Mouse (Mus musculus) heart, embryonic 15.5 days (tissue): ENCODE measurements around the gene Ints7. TPM values are rescaled to one million over a fixed set of nuclear protein-coding genes. Genes with fewer than 3 reads are reported as not detected.
A peak's percentile ranks its signal among the peaks of the same experiment; 100 is the strongest.

Experiments
- ATAC-seq: fragments of 200-750 bp; cut with Nextera tagmentation; replicated peaks from 2 replicates; pipeline ENCODE4 v1.8.0; 2017; ENCODE audit warnings: low read depth, moderate TSS enrichment; ENCODE audit not compliant: insufficient number of reproducible peaks, insufficient read depth, low FRiP score
- H3K27ac ChIP-seq: fragments of 300-500 bp; sonication (generic); 2 replicates; pipeline ENCODE4 v1.5.1; 2015; ENCODE audit warnings: mild to moderate bottlenecking, inconsistent platforms
- H3K27me3 ChIP-seq: fragments of 300-500 bp; sonication (generic); 2 replicates; pipeline ENCODE4 v1.6.1; 2015; ENCODE audit warnings: inconsistent platforms
- H3K36me3 ChIP-seq: fragments of 300-500 bp; sonication (generic); 2 replicates; pipeline ENCODE4 v1.6.1; 2015; ENCODE audit warnings: mild to moderate bottlenecking, inconsistent platforms
- H3K4me1 ChIP-seq: fragments of 300-500 bp; sonication (generic); replicated peaks from 2 replicates; pipeline ENCODE4 v1.6.1; 2015; ENCODE audit warnings: inconsistent platforms
- H3K4me2 ChIP-seq: fragments of 300-500 bp; sonication (generic); 2 replicates; pipeline ENCODE4 v1.6.1; 2015; ENCODE audit warnings: inconsistent platforms, mild to moderate bottlenecking, moderate library complexity
- H3K4me3 ChIP-seq: fragments of 300-500 bp; sonication (generic); 2 replicates; pipeline ENCODE4 v1.5.1; 2015; ENCODE audit warnings: mild to moderate bottlenecking, inconsistent platforms
- H3K9ac ChIP-seq: fragments of 300-500 bp; sonication (generic); 2 replicates; pipeline ENCODE4 v1.6.1; 2015; ENCODE audit warnings: mild to moderate bottlenecking, inconsistent platforms
- H3K9me3 ChIP-seq: fragments of 300-500 bp; sonication (generic); replicated peaks from 2 replicates; pipeline ENCODE4 v1.6.1; 2016; ENCODE audit warnings: inconsistent platforms
- WGBS: fragments of 180-500 bp; shearing (Covaris S2); methylation state at CpG from one replicate; pipeline ENCODE4 v1.1.7; 2015; ENCODE audit warnings: mixed read lengths; 5-methylcytosine and 5-hydroxymethylcytosine counted together
- polyA plus RNA-seq: library from polyadenylated mRNA; unstranded; fragments of >200 nt; fragmentation: Nextera tagmentation; extraction: Ambion mirVana; gene quantifications from 2 replicates; pipeline ENCODE4 v1.2.1, GENCODE M21; 2015

Gene Ints7
- polyA plus RNA-seq, 1 experiment from 2014 or later, result 28.5 TPM

DNA sequence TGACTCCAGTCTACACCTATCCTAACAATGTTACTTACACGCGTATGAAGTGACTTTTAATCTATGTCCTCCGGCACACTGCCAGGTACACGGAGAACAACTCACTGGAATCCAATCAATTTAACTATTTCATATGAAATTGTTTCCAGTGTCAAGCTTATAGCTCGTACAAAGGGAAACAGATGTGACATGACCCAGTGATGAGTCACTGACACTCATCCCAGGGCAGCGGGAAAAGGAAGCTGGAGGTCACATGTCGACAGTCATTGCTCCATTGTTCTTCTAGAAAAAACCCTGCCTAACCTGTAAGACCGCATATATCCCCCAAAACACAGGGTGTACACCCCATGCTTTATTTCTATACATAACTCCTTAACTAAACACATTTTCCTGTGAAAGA, 18.3 kb upstream of the Ints7 start:
- H3K4me2 ChIP-seq, result no peak overlapping the region
- no peaks in the 10 kb centered on the region for H3K9me3 ChIP-seq
- H3K9ac ChIP-seq, result no peak overlapping the region
- WGBS, result 62% methylated on average over 8 of the region's 8 CpGs
- H3K27ac ChIP-seq, result no peak overlapping the region
- peaks cover 6% of the 10 kb centered on the region; the same call in 1 of the 2 replicates for H3K4me1 ChIP-seq
- H3K27me3 ChIP-seq, result no peaks in the 10 kb centered on the region
- H3K4me3 ChIP-seq, result no peak overlapping the region
- peaks cover 31% of the 10 kb centered on the region for H3K36me3 ChIP-seq
- no peak; the same call in 1 of the 2 replicates for ATAC-seq

DNA sequence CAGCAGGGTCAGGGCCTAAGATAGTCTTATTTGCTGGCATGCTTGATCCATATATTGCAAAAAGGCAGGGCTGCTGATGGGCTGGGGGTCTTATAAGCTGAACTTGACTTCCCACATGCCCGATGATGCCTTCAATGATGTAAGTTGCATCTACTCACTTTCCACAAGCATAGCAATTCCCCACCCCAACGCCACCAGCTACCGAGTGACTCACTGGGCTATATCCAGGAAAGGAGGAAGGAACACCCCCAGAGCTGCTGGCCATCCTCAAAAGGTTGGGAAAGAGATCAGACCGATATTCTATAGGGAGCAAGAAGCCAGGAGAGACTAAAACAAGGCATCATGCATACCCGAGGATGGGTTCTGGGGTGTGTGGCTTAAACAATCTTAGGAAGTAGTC, 15.7 kb upstream of the Ints7 start:
- Histone ChIP-seq H3K4me3 (no peak overlapping the region), H3K27ac (no peak overlapping the region), H3K4me1 (peaks cover 6% of the 10 kb centered on the region; the same call in 1 of the 2 replicates), H3K27me3 (no peaks in the 10 kb centered on the region), H3K4me2 (no peak overlapping the region), H3K9me3 (no peaks in the 10 kb centered on the region), H3K36me3 (peaks cover 18% of the 10 kb centered on the region; the same call in 1 of the 2 replicates), H3K9ac (no peak overlapping the region)
- no peak for ATAC-seq
- WGBS, result 71% methylated on average over 5 of the region's 5 CpGs

DNA sequence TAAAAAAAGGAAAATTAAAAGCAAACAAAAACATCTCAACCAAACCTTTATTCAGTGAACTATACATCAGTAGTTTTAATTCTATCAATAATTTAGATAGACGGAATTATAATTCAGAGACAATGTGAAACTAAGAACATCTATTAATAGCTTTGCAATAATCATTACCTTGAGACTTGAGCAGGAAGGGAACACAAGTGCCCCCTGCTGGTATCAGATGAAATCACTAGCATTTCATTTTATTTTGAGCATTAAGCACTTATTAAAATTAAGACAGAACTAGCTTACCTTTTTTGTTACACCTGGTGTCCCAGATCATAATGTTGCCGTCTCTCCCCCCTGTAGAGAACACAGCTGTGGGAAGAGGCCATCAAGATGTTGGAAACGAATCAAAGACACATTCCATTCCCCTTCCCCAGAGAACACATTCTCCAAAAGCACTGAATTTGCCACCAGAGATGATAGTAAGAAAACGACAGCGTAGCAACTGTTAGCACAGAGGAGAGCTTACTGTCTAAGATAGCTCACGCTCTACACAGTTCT, 12.5 kb upstream of the Ints7 start:
- H3K27ac ChIP-seq, result no peak overlapping the region
- H3K9me3 ChIP-seq, result no peaks in the 10 kb centered on the region
- H3K27me3 ChIP-seq, result no peaks in the 10 kb centered on the region
- H3K36me3 ChIP-seq, result 0 out of 2 replicates have a peak, but pooled peaks cover 1% of the 10 kb centered on the region
- no peak overlapping the region for H3K4me3 ChIP-seq
- no peak for ATAC-seq
- WGBS, result 46% methylated on average over 6 of the region's 6 CpGs
- H3K4me1 ChIP-seq, result peaks cover 4% of the 10 kb centered on the region; the same call in 1 of the 2 replicates
- H3K4me2 ChIP-seq, result no peak overlapping the region
- H3K9ac ChIP-seq, result no peak overlapping the region

DNA sequence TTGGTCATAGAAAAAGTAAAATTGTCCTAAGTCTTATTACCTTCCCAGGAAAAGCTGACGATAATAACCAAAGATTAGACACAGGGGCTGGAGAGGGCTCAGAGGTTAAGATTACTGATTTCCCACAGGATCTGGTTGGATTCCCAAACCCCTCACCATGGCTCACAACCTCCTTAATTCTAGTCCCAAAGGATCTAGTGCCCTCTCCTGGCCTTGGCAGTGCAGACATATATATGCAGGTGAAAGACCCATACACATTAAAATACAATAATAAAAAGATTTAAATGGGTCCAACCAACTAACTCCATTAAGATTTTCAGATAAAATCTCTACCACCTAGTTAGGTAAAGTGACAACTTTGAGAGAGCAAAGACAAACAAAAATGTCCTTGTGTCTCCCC, 7.6 kb upstream of the Ints7 start:
- H3K4me3 ChIP-seq, result no peak overlapping the region
- H3K4me2 ChIP-seq, result no peak overlapping the region
- H3K9me3 ChIP-seq, result no peaks in the 10 kb centered on the region
- H3K27me3 ChIP-seq, result no peaks in the 10 kb centered on the region
- WGBS, result 77% methylated on average over 1 of the region's 1 CpGs
- H3K9ac ChIP-seq, result no peak overlapping the region
- ATAC-seq, result no peak
- peaks cover 7% of the 10 kb centered on the region; the same call in 1 of the 2 replicates for H3K36me3 ChIP-seq
- H3K4me1 ChIP-seq, result 0 out of 2 replicates have a peak, but pooled peaks cover 2% of the 10 kb centered on the region
- H3K27ac ChIP-seq, result no peak overlapping the region

DNA sequence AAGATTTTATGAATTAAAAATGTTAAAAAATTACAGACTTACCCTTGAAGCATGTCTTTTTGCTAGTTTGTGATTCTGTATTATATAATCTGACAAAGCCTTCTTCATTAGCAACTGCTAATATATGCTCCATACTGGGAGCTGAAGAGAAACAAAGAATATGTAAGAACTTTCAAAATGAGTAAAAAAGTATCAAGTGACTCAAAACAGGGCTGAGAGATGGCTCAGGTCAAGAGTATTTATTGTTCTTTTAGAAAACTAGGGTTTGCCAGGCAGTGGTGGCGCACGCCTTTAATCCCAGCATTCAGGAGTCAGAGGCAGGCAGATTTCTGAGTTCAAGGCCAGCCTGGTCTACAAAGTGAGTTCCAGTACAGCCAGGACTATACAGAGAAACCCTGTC, 5.8 kb upstream of the Ints7 start:
- no peak overlapping the region for H3K4me2 ChIP-seq

DNA sequence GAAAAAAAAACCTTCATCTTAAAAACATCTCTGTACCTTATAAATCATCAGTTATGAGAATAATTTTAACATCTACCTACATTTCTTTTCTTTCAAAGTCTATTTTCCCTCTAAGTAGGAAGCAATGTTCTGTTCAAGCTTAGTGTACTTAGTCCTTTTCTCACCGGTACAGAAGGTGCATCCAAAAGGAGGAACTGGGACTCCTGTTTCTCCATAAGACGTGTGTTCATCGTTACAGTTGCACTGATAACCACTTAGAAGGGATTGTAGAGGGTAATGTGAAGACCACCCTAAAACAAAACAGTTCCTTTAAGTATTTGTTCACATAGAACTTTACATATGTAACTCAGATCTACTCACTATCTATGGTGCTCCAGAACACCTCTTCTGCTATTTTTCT, 5.0 kb upstream of the Ints7 start:
- no peaks in the 10 kb centered on the region for H3K9me3 ChIP-seq
- H3K9ac ChIP-seq, result no peak overlapping the region
- H3K4me3 ChIP-seq, result no peak overlapping the region
- WGBS, result 84% methylated on average over 3 of the region's 3 CpGs
- H3K36me3 ChIP-seq, result peaks cover 7% of the 10 kb centered on the region; the same call in 1 of the 2 replicates
- no peak overlapping the region for H3K27ac ChIP-seq
- 0 out of 2 replicates have a peak, but pooled peaks cover 2% of the 10 kb centered on the region for H3K4me1 ChIP-seq
- H3K27me3 ChIP-seq, result no peaks in the 10 kb centered on the region
- ATAC-seq, result no peak
- H3K4me2 ChIP-seq, result no peak overlapping the region

More for the DNA sequence above, 5.8 kb upstream of the Ints7 start:
- no peaks in the 10 kb centered on the region for H3K9me3 ChIP-seq
- H3K27me3 ChIP-seq, result no peaks in the 10 kb centered on the region
- no peak overlapping the region for H3K9ac ChIP-seq
- 0 out of 2 replicates have a peak, but pooled peaks cover 2% of the 10 kb centered on the region for H3K4me1 ChIP-seq
- H3K36me3 ChIP-seq, result peaks cover 7% of the 10 kb centered on the region; the same call in 1 of the 2 replicates
- ATAC-seq, result no peak
- H3K4me3 ChIP-seq, result no peak overlapping the region
- WGBS, result 96% methylated on average over 2 of the region's 2 CpGs
- no peak overlapping the region for H3K27ac ChIP-seq

DNA sequence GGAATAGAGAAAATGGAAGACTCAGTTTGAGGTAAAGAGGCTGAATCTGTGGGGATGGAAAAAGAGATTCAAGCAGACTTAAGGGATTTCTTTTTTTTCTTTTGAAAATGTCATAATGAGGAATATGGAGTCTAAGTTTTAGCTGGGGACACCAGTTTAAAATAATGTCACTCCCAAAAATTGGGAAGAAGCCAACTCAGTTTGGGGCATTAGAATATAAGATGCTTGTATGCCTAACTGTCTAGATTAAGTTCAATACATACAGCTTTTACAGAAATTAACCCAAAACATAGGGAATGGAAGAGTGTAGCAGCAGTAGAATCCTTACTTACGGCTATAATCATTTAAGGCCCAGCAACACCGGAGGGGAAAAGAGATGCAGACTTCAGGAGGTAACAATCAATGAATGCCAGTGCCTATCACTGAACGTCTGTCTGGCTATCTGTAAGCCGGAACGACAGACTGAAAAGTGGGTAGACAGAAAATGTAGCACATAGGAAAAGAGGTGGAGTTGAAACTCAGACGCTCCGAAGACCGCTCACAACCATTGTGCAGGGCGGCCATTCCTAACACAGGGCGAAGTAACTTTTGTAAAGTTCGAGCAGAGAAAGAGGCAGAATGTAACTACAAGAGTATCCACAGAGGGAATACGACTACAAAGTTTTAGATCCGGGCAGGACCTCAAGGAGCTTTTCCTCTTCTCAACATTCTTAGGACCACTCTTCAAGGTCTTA, 1.4 kb upstream of the Ints7 start:
- H3K27ac ChIP-seq, result peak overlapping the region; percentile 95
- peak overlapping the region; percentile 71 for H3K4me2 ChIP-seq
- H3K36me3 ChIP-seq, result 0 out of 2 replicates have a peak, but pooled peaks cover under 1% of the 10 kb centered on the region
- no peak for ATAC-seq
- peaks cover 20% of the 10 kb centered on the region for H3K4me1 ChIP-seq
- H3K9ac ChIP-seq, result peak overlapping the region; percentile 70
- no peaks in the 10 kb centered on the region for H3K27me3 ChIP-seq
- H3K9me3 ChIP-seq, result no peaks in the 10 kb centered on the region
- WGBS, result under 1% methylated on average over 13 of the region's 13 CpGs
- H3K4me3 ChIP-seq, result peak overlapping the region; percentile 82

DNA sequence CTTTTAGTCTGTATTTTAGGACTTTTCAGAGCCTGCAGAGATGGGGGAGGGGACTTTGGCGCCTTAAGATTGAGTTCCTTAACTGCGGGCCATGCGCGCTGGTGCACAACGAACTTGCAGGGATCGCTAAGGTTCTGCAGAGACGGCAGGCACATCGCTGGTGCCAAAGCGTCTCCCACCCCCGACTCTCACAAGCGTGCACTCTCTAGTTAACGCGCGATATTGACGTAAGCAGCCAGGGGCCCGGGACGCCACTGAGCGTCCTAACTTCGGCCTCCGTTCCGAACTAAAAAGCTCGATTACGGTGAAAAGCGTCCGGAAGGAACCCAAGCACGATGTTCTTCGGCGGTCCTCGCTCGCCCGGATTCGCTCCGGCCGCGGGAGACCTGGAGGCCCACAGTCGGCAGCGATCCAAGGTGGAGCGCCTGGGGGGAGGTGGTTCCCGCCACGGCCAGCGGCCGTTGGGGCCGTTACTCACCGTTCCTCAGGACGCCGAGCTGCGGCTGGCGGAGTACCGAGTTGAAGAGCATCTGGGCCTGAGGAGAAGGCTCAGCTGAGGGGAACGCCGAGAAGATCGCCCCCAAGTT, 472 bp upstream of the Ints7 start:
- under 1% methylated on average over 52 of the region's 52 CpGs for WGBS
- Histone ChIP-seq H3K27me3 (no peaks in the 10 kb centered on the region), H3K4me2 (peak overlapping the region; percentile 71), H3K27ac (peak overlapping the region; percentile 95), H3K36me3 (peaks cover 2% of the 10 kb centered on the region), H3K9me3 (no peaks in the 10 kb centered on the region), H3K9ac (peak overlapping the region; percentile 70), H3K4me3 (peak overlapping the region; percentile 82), H3K4me1 (peaks cover 20% of the 10 kb centered on the region)
- peak; percentile 31 for ATAC-seq

DNA sequence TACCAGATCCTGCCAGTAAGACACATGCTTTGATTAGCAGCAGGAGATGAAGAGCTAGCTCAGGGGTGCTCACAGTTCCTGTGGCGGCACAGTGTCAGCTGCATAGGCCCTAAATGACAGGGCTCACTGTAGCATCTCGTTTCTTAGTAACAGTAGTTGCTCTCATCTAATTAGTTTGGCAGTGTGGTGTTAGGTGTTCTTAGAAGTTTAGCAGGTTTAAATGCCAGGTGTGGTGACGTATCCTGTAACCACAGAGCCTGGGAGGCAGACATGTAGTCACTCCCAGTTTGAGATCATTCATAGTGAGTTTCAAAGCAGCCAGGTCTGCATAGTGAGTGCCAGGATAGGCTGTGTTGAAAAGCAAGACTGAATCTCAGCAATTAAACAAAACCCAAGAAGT, 4.1 kb downstream of the Ints7 start:
- no peaks in the 10 kb centered on the region for H3K27me3 ChIP-seq
- 83% methylated on average over 3 of the region's 3 CpGs for WGBS
- no peak overlapping the region for H3K4me2 ChIP-seq
- H3K9ac ChIP-seq, result no peak overlapping the region
- H3K27ac ChIP-seq, result no peak overlapping the region
- H3K4me3 ChIP-seq, result no peak overlapping the region
- no peak for ATAC-seq
- H3K9me3 ChIP-seq, result no peaks in the 10 kb centered on the region
- H3K4me1 ChIP-seq, result peaks cover 18% of the 10 kb centered on the region
- H3K36me3 ChIP-seq, result peaks cover 25% of the 10 kb centered on the region

DNA sequence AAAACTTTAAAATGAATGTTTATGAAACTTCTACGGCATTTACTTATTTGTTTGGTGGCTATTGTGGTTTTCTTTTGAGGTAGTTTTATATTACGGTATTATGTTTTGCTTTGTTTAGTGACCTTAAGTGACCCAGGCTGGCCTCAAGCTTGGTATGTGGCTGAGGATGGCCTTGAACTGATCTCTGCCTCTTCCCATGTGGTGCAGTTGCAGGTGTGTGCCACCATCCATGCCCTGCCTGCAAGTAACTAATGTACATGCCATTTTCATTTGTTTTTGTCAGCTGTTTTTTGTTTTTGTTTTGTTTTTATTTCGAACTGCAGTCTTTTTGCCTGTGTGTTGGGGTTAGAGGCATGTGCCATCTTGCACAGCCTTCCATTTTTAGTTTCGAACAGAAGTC, 6.2 kb downstream of the Ints7 start:
- H3K9me3 ChIP-seq, result no peaks in the 10 kb centered on the region
- 87% methylated on average over 4 of the region's 4 CpGs for WGBS
- peaks cover 14% of the 10 kb centered on the region for H3K4me1 ChIP-seq
- no peak overlapping the region for H3K4me2 ChIP-seq
- no peak overlapping the region for H3K4me3 ChIP-seq
- no peak for ATAC-seq
- no peak overlapping the region for H3K9ac ChIP-seq
- no peak overlapping the region for H3K27ac ChIP-seq
- H3K36me3 ChIP-seq, result peaks cover 39% of the 10 kb centered on the region
- no peaks in the 10 kb centered on the region for H3K27me3 ChIP-seq

DNA sequence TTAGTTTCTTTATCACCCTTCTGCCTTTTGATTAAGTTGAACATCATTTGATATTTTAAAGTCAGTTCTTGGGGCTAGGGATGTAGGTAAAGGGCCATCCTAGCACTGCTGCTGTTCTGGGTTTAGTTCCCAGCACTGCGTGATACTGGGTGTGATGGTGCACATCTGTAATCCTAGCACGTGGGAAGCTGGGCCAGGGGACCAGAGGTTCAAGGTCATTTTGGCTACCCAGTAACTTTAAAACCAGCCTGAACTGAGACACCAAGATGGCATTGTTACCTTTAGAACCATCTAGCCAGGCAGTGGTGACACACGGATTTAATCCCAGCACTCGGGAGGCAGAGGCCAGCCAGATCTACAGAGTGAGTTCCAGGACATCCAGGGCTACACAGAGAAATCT, 8.4 kb downstream of the Ints7 start:
- Histone ChIP-seq H3K9me3 (no peaks in the 10 kb centered on the region), H3K4me1 (no peaks in the 10 kb centered on the region), H3K27me3 (no peaks in the 10 kb centered on the region), H3K9ac (no peak overlapping the region), H3K4me2 (no peak overlapping the region), H3K36me3 (peaks cover 59% of the 10 kb centered on the region), H3K27ac (no peak overlapping the region), H3K4me3 (no peak overlapping the region)
- ATAC-seq, result no peak
- WGBS, result 91% methylated on average over 4 of the region's 4 CpGs
